Mouse (Mus musculus) gastrocnemius, adult 18-20 months (tissue): ENCODE measurements at regions not wholly inside any gene's neighbourhood (a gene's known extent, or its start where the extent isn't known, plus 50 kb on each side); places are given as distances from the start of the nearest gene placed in this dataset.

ENCODE experiments used
- DNase-seq: peaks from one replicate; pipeline ENCODE4 v3.0.0; 2021; ENCODE audit warnings: low spot score

DNA sequence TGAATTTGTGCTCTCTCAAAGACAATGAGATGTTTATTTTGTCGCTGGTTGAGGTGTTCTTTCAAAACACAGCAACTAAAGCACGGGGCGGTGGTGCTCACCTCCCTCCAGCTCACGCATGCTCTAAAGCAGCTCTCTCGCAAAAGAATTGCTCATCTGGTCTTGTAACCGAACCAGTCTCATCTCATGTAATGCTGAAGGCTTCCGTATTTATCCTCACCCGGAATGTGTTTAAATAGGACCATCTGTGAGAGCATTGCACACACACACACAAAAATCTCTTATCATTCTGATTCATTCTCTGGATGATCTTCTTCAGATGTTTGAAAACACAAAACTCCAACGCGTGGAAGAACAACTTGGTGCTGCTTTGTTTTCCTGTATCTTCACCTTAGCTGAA, 138.4 kb downstream of the Irs2 start:
- DNase-seq = no peak

DNA sequence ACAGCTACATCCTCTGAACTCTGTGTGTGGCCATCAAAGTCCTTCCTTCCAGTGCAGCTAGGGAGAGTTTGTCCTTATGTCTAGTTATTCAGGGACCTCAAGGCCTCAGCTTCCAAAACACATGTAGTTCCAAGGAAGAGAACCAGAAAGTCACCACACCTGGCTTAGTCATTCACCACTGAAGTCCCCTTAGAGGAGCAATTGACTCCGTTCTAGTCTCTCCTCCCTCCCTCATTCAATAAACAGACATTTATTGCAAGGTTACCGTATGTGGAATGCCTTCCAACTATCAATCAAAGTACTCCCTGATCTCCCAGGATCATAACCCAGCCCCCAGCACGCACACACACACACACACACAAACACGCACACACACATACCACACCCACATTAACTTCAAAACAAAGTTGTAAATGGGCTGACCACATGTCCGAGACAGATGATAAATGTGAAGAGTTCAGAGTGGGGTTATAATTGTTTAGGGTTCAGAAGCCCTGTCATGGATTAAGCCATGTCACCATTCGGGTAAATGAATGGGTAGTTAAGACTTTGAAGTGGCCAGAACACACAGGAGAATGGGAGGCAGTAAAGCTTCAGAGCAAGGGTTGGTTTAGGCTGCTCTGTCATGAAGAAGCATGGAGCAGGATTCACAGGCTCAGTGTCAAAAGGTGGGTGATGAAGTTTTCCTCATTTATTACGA, 141.4 kb downstream of the Irs2 start:
- DNase-seq = no peak

DNA sequence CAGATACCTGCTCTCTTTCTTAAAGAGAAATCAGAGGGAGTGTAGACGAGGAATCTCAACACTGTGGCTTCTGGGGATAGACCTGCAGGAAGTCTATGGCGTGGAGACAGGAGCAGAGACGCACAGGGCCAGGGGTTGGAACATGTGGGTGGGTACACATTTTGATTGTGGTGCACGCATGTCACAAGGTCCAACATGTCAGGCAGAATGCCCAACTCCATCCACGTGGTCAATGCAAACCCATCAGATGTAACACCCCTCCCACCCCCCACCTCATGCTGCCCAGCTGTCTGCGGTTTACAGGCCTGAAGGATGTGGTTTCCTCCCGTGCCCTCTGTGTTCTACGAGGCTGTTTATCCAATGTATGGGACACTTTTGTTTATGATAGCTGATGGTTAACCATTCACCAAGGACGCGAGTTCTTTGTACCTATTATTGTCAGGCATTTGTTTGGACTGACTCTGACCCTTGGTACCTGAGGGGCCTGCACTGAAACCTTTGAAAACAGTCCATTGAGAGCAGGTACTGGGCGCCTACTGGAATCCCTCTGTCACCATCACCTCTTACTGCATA, 142.2 kb downstream of the Irs2 start:
- DNase-seq = no peak

DNA sequence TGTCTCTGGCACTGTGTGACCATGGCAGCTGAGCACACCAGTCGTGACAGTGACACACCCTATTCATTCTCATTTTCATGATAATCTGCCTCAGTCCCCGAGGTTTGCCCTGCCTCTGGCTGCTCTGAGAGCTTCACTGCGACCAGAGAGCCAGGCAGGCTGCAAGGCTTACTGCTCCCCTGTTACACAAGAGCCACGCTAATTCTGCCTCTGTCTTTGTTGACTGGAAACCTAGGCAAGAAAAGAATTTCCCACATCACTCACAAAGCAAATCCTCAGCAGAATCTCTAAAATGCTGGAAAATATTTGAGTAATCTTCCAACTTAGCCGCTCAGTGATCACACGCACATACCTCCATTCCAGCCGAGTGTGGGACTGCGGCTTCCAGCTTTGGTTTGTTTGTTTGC, 142.8 kb downstream of the Irs2 start:
- no peak for DNase-seq

DNA sequence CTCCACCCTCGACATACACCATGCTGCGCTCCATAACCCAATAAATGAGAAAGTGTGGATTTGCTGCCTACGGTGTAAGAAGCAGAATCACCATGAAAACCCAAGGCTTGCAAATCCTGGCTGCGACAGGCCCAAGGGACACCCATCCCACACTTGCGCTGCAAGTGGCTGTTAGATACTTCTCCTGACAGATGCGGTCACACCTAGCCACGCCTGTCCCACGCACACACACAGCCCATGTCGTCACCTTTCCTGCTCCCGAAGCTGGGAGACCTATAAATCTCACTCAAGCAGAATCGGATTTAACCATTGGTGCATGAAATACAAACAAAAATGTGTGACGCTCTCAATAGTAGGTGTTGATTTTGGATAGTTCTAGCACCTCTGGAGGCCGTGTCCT, 145.8 kb downstream of the Irs2 start:
- no peak for DNase-seq

DNA sequence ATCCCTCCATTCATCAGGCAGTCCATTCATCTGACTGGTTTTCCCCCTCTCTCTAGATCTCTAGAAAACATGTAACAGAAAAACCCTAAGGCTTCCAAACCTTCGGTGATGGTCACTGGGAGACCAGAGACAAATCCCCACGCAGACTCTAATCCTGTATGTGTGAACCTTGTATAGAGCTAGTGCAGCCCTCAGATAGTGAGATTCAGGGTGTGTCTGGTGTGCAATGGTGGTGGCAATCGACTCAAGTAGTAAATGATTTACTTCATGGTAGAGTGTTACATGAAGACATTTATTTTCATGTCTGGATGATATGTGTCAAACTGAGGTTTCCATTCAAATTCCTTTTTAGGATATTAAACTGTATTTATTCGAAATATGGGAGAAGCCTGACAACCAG, 147.4 kb downstream of the Irs2 start:
- DNase-seq = no peak

DNA sequence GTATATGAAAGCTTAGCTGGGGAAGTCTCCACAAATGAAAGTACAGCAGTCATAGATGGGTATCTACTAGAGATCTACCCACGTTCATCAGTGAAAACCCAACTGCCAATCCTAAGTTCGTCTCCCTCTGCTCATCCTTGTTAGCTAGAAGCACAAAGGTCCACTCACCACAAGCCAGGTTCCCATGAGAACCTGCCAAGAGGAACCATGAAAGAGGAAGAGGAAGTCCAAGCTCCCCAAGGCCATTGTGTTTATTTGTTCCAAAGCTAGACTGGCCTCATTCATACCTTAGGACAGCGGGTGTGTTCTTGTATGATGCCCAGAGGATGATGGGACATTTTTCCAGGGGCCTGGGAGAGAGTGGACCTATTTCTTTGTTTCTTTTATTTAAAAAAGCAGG, 150.4 kb downstream of the Irs2 start:
- DNase-seq = no peak

DNA sequence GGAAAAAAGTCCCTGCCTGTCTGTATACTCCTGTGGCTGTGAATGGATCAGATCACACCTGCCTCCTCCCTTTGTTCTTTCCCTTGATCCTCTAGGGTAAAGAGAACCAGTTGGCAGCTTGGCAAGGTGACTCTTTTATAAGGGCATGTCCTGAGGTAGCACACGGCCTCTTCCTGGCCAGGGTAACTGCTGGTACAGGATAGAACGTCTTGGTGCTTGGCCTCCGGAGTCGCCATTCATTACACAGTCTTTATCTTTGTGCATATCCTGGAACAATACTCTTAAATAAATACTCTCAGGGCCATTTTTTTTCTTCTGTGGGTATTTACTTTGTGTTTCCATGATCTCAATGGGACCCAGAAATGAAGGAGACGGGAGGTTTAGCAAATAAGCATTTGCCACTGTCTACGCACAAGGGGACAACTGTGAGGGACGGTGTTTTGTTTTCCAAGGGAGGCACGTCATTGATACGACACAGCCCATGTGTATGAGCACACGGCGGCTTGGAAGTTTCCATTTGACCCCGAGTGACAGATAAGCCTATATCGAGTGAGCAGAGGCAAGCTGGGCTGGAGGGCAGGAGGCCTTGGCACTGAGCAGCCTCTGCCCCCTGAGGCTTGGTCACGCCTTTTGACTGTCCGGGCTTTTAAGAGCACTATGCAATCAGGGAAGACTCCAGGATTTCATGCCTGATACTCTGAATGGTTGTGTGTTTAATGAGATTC, 151.1 kb downstream of the Irs2 start:
- DNase-seq = no peak

DNA sequence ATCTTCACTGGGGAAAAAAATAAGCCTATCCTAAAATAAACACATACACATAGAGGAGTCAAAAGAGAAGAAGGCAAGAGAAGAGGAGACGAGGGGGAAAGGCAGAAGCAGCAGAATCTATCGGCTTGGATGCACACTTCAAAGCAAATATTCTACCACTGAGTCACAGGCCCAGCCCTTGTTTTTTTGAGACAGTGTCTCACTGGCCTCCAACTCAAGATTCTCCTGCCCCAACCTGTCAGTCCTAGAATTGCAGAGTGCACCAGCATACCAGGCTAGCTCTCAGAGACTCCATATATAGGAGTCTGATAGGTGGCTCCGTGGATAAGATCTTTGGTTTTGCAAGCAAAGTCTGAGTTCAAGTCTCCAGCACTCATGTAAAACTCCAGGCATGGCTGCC, 152.6 kb downstream of the Irs2 start:
- DNase-seq = no peak

DNA sequence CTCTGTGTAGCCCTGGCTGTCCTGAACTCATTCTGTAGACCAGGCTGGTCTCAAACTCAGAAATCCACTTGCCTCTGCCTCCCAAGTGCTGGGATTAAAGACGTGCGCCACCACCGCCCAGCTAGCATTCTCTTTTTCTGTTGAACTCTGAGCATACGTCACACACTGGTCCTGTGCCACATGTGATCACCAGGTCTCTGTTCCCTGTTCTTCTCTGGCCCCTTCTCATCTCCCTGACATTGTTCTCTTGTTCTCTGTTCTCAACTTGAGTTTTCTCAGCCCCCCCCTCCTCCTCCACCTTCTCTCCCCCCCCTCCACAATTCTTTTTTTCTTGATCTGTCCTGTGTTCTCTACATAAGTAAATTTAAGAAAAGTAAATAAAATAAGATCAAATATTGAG, 153.1 kb downstream of the Irs2 start:
- no peak for DNase-seq

DNA sequence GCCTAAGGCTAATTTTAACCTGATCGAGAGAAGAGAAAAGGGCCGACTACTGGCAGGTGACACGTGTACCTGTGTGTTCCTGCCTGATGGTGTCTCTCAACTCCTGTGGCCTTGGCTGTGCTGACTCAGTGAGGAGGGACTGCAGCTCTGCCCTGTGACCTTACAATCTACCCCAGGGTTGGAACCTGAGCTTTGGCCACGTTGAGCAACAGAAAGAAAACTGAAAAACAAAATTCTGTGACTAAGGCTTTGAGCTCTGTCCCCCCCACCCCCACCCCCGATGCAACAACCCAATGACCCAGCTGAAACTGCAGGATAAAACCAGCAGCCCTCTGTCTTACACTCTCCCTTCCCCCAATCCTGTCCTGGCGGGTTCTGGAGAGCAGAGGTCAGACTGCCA, 153.7 kb downstream of the Irs2 start:
- no peak for DNase-seq

DNA sequence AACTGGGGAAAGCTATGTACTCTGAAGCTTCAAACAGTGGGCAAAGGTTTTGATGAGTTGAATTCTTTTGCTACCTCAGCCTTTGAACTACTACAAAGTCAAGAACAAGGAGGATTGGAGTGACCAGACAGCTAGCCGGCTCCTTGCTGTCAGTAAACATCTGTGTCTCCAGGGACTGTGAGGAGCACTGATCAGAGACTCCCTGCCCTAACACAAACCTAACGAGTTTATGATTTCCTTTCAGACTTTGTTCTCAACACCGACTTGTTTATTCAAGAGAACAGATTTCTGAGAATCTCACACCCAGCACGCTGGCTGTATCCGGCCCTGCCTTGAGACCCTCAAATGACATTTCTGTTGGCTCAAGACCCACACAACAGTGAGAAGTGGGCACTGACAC, 154.4 kb downstream of the Irs2 start:
- no peak for DNase-seq

DNA sequence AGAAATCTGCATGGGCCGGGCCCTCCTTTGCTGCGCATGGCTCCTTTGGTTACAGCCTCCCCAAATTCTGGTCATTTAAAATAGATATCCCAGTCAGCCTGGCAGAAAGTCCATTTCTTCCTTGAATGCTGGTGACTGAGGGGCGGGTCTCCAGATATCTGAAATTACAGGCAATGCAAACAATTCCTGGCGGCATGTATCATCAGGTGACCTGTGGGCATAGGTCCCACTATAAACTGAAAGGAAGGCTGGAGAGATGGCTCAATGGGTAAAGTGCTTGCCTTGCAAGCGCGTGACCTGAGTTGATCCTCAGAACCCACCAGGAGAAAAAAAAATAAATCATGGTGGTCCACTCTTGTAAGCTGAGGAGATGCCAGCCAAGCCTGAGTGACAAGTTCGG, 158.3 kb downstream of the Irs2 start:
- DNase-seq = no peak

DNA sequence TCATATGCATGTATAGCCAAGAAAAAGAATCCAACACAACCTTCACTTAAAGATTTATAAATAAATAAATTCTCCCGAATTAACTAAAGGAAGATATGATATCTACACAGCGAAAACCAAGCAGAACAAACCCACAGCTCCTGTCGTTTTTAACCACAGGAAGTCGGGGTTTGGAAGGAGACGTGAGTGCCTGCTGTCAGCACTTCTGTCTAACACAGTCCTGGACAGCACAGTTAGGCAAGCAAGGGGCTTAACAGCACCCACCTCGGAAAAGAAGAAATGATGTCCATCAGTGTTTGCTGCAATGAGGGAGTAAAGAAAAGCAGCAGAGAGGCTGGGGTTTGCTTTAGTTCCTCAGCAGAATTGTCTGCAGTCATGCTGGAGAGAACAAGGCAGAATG, 162.7 kb downstream of the Irs2 start:
- DNase-seq = no peak

DNA sequence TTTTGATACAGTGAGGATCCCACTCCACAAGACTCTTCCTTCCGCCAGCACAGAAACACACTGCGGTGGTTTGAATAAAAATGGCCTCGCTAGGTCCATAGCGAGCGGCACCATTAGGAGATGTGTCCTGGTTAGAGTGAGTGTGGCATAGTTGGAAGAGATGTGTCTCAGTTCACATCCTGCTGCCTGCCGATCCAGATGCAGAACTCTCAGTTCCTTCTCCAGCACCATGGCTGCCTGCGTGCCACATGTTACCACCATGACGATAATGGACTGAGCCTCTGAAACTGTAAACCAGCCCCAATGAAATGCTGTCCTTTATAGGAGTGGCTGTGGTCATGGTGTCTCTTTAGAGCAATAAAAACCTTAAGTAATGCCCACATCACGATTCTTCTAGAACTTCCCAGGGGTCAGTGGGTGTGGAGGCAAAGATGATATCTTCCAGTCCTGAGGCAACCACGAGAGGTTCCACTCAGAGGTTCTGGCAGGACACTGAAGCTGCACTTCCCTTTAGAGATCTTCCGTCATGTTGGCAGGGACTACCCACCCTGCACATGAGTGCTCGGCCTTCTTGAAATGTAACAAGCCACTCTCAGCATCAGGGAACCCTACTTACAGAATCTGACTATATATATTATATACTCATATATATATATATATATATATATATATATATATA, 167.3 kb downstream of the Irs2 start:
- DNase-seq = no peak

DNA sequence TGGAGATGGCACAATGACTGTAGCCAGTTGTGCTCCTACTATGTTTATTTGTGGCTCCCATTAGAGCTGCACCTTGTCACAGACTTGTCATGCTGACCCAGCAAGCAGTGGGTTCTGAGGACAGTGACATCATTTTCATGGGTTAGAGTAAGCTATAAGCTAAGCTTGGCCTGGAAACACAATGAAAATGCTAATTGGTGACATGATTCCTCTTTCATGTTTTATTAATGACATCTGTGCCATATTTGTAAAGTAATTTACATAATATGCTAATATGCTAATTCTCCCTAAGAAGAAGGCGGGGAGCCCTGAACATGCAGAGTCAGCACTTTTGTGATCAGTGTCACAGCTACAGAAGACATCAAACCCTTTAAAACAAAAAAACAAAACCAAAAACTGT, 168.2 kb downstream of the Irs2 start:
- no peak for DNase-seq

DNA sequence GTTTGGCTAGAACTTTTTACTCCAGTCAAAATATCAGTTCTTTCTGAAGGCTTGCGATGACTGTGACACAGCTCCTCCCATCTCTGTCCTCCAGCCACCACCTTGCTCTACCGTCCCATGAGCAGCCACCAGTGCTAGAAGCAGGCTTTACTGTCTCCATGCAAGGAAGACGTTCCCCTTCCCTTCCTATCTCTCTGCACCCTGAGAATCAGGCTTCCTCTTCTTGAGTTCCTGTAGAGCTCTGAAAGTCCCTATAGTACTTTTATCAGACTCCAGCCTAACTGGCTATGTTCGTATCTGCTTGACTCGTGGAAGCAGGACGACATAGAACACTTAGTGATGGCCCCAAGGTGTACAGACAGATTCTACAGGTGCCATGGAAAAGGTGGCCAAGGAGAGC, 173.2 kb downstream of the Irs2 start:
- DNase-seq = no peak

DNA sequence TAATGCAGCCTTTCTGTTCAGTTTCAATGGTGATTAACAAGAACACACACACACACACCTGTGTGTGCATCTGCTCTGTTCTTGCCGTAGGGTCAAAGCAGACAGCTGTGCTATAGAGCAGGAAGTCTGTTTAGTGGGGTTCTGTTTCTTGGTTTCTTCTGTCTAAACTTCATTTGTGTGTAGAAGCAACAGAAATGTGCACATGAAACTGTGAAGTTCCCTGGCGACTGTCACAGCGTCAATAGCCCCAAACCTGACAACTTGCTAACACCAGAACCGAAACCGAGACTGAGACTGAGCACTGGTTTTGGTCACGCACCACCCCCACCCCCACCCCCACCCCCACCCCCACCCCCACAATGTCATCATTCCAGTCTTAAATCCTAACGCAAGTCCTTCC, 176.4 kb downstream of the Irs2 start:
- DNase-seq = no peak

DNA sequence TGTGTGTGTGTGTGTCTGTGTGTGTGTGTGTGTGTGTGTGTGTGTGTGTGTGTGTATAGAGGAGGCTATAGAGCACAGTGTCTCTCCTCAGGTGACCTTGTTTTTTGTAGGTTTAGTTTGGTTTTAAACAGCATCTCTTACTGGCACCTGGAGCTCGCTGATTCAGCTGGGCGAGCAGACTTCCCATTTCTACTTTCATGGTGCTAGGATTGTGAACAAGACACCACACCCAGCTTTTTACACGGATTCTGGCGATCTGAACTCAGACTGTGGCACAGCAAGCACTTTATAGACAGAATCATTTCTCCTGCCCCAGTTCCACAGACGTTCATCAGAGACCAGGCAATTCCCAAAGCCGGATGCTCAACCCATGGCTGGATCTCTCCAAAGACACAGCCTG, 177.0 kb downstream of the Irs2 start:
- no peak for DNase-seq

DNA sequence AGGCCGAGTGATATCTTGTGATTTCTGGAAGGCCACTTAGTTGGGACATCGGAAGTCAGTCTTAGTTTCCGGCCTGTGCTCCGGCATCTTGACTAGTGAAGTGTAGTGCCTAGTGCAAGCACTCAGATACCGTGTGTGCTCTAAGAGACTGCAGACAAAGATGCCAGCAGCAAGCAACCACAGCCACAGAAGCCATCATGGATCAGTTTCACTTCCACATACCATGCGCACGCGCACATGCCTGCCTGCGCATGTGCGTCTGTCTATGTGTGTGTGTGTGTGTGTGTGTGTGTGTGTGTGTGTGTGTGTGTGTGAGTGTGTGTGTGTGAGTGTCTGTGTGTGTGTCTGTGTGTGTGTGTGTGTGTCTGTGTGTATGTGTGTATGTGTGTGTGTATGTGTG, 177.4 kb downstream of the Irs2 start:
- DNase-seq = no peak

DNA sequence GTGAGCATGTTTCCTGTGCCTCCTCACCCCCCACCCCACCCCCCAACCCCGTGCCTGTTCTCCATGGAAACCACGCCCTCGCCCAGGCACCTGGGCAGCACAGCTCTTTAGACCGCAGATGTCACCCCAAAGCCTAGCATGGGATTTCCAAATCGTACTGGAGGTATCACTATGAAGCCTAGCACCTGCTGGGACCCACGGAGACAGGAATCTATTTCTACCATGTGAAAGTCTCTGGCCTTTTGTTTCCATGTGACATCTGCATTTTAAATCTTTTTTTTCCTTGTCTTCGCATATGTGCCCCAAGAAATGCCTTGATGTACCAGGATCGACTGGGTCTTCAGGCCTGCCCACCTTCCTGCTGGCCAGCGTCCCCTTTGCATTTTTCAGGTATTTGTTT, 179.7 kb downstream of the Irs2 start:
- no peak for DNase-seq

DNA sequence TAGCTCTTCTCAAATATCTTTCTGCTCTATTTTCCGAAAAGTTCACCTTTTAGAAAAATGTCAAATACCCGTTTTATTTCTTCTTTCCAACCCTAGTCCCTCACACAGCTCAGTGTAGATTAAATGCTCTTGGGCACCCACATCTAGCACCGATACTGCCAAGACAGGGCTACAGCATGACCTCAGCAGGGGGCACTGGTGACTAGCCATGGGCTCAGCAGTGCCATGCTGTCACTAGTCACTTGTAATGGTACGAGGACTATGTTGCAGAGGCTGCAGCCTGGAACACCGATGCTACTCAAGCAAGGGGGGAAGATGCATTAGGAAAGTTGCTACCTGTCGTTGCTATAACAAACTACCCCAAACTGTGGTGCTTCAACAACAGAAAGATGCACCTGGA, 180.7 kb downstream of the Irs2 start:
- DNase-seq = peak; percentile 14

DNA sequence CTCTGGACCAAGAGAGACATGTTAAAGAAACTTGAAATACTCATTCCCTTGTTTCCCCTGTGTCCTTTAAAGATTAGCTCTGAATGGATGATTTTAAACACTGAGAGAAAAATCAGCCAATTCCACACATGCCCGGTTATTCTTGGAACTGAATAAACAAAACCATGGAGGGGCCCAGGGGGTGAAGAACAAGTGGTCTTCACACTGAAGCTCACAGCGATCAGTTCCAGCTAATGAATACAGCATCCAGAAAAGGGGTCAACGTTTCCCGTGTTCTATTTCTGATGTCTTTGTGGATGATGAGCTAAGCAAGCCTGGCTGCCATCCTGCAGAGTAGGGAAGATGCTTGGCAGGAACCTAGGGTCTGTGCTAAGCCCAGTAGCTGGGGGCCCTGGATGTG, 182.3 kb downstream of the Irs2 start:
- DNase-seq = no peak
